Mouse (Mus musculus) small intestine, adult 2 months (tissue): Measurements from ENCODE around the gene Kcnh7.

Experiments used
- CTCF ChIP-seq: fragments of 200-500 bp; IDR thresholded peaks from 2 replicates; pipeline ENCODE4 v1.5.1; 2012; ENCODE audit warnings: low read depth, mild to moderate bottlenecking, control low read depth, inconsistent platforms, low read length, moderate library complexity, mixed read lengths; ENCODE audit not compliant: insufficient replicate concordance, insufficient read length; ENCODE audit errors: extremely low read depth
- POLR2A ChIP-seq: fragments of 200-500 bp; IDR thresholded peaks from 2 replicates; pipeline ENCODE4 v1.6.1; 2012; ENCODE audit warnings: low read depth, mild to moderate bottlenecking, control low read depth, inconsistent platforms, low read length, moderate library complexity

GRCm38 (mm10) chr2:62819231-62819630 is 364.9 kb downstream of the Kcnh7 start:
- TF ChIP-seq CTCF (no peak), POLR2A (no peak)
